In the genomic region with DNA sequence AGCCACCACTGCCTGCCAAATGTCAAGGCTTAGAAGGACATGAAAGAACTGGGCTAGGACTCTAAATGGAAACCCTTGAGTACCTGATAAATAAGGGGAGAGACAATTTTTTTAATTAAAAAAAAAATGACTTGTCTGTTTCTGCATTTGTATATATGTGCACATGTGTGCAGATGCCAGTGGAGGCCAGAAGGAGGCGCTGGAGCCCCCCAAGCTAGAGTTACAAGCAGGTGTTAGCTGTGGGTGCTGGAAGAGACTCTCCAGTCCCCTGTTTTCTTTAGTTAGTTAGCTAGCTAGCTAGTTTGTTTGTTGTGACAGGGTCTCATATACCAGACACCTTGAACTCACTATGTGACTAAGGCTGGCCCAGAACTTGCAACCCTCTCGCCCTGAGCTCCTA, we compare ENCODE assay signal across 21 mouse cellular contexts. TPM values are rescaled to one million over a fixed set of nuclear protein-coding genes. Genes with fewer than 3 reads are reported as not detected.
DNase-seq lines count a peak whose midpoint lies in the region; ATAC-seq and TF ChIP-seq lines count a peak whose summit lies in the region.
"Had no signal": no experiment of that assay in that cellular context is flagged by ENCODE, and none has a peak within 500 bp of the region (broad histone marks: within the 10 kb centered on the region; RNA-seq: fewer than 3 reads in every experiment).

No protein-coding gene starts in this region.

- TF ChIP-seq EP300 in heart, postnatal 0 days (IDR thresholded peaks at IDR 0.05; ENCODE audit: low read depth) = no peak
- TF ChIP-seq EP300 in MEL (IDR thresholded peaks at IDR 0.05; ENCODE audit: low read depth in 1 of 2, low read length in 2 of 2) = no peak

- H3K36me3 ChIP-seq in heart, postnatal 0 days (replicated peaks; ENCODE audit: control insufficient read depth, insufficient read depth, low read length) = no peaks in the 10 kb centered on the region
- H3K36me3 ChIP-seq in spleen, adult 2 months (ENCODE audit: control insufficient read depth, insufficient read depth, low read length) = no peaks in the 10 kb centered on the region
- peaks cover 0 to 9% of the 10 kb centered on the region in 2 experiments; a peak in 2 of 4 replicates for H3K36me3 ChIP-seq in MEL (ENCODE audit: control insufficient read depth in 1 of 2, insufficient read depth in 2 of 2, low read length in 2 of 2)
- no peaks in the 10 kb centered on the region for H3K36me3 ChIP-seq in splenic B cell, adult 2 months (ENCODE audit: control insufficient read depth, insufficient read depth, low read length, poor library complexity, severe bottlenecking)
- H3K36me3 ChIP-seq: heart, embryonic 12.5 days had no signal

- intact Hi-C loops in heart, postnatal 14 days (cut with DNase I) = no loop called here

- H3K9me3 ChIP-seq in heart, postnatal 0 days (replicated peaks; ENCODE audit: control insufficient read depth, low read length) = no peaks in the 10 kb centered on the region
- no peaks in the 10 kb centered on the region for H3K9me3 ChIP-seq in MEL (replicated peaks; ENCODE audit: insufficient read depth, low read length)
- H3K9me3 ChIP-seq: heart, embryonic 12.5 days; hindbrain, embryonic 10.5 days had no signal

- no peaks in the 10 kb centered on the region for H3K27me3 ChIP-seq in heart, postnatal 0 days (ENCODE audit: control insufficient read depth, insufficient read depth, low read length)
- no peaks in the 10 kb centered on the region for H3K27me3 ChIP-seq in spleen, adult 2 months (ENCODE audit: control insufficient read depth, insufficient read depth, low read length)
- no peaks in the 10 kb centered on the region for H3K27me3 ChIP-seq in MEL (ENCODE audit: control insufficient read depth in 1 of 2, insufficient read depth in 2 of 2, low read length in 2 of 2)
- H3K27me3 ChIP-seq in splenic B cell, adult 2 months (ENCODE audit: control insufficient read depth, insufficient read depth, low read length, poor library complexity, severe bottlenecking) = no peaks in the 10 kb centered on the region
- H3K27me3 ChIP-seq: heart, embryonic 12.5 days had no signal

- WGBS in heart, postnatal 0 days = 93% methylated on average over 2 of the region's 2 CpGs
- 92% methylated on average over 2 of the region's 2 CpGs for WGBS in spleen, adult 2 months

- TF ChIP-seq POLR2A in spleen, adult 2 months (IDR thresholded peaks at IDR 0.05; ENCODE audit: low read depth, low read length) = no peak
- TF ChIP-seq POLR2A in MEL (IDR thresholded peaks at IDR 0.05; ENCODE audit: control insufficient read depth in 1 of 2, insufficient read depth in 1 of 2, low read depth in 1 of 2, low read length in 2 of 2, poor library complexity in 1 of 2) = no peak

- no peak overlapping the region for H3K4me3 ChIP-seq in heart, postnatal 0 days (ENCODE audit: low read depth, low read length)
- no peak overlapping the region for H3K4me3 ChIP-seq in spleen, adult 2 months (ENCODE audit: extremely low read depth, insufficient read depth, insufficient read length)
- H3K4me3 ChIP-seq in MEL (ENCODE audit: control insufficient read depth in 1 of 2, insufficient read depth in 1 of 2, low read depth in 2 of 2, low read length in 2 of 2) = no peak overlapping the region
- H3K4me3 ChIP-seq: heart, embryonic 12.5 days; hindbrain, embryonic 10.5 days; myocyte had no signal

- no peak overlapping the region for H3K27ac ChIP-seq in heart, postnatal 0 days (ENCODE audit: low read depth)
- peak overlapping the region; percentile 40; the same call in 1 of the 2 replicates for H3K27ac ChIP-seq in spleen, adult 2 months (ENCODE audit: insufficient read depth, low read length)
- no peak overlapping the region for H3K27ac ChIP-seq in MEL (ENCODE audit: control insufficient read depth, low read depth, low read length)
- H3K27ac ChIP-seq: hindbrain, embryonic 10.5 days had no signal

- no peak overlapping the region for H3K9ac ChIP-seq in heart, postnatal 0 days (replicated peaks; ENCODE audit: low read depth, low read length)
- no peak overlapping the region for H3K9ac ChIP-seq in MEL (ENCODE audit: control insufficient read depth, low read depth, low read length, poor library complexity, severe bottlenecking)
- H3K9ac ChIP-seq: heart, embryonic 12.5 days had no signal

- no peak for ATAC-seq in heart, postnatal 0 days (ENCODE audit: insufficient read depth, low read depth)
- ATAC-seq: forebrain, embryonic 14.5 days had no signal

- H3K4me1 ChIP-seq in heart, postnatal 0 days (ENCODE audit: control insufficient read depth, insufficient read depth) = peaks cover 20% of the 10 kb centered on the region
- peaks cover 30% of the 10 kb centered on the region; the same call in 1 of the 2 replicates for H3K4me1 ChIP-seq in spleen, adult 2 months (ENCODE audit: control insufficient read depth, insufficient read depth, insufficient read length)
- H3K4me1 ChIP-seq in MEL (ENCODE audit: control insufficient read depth in 1 of 2, insufficient read depth in 2 of 2, low read length in 2 of 2) = peaks cover 0 to 11% of the 10 kb centered on the region in 2 experiments; a peak in 2 of 4 replicates

- no peak for TF ChIP-seq RAD21 in MEL (IDR thresholded peaks at IDR 0.05; ENCODE audit: low read depth, low read length)

- peaks cover 1% of the 10 kb centered on the region; the same call in 1 of the 2 replicates for H3K79me2 ChIP-seq in MEL (ENCODE audit: control insufficient read depth, insufficient read depth, low read length, poor library complexity)

- DNase-seq in heart, postnatal 0 days (ENCODE audit: low spot score) = no peak
- DNase-seq in heart, postnatal 14 days = no peak
- DNase-seq in spleen, adult 2 months (ENCODE audit: low read depth in 1 of 2, low spot score in 2 of 2) = no peak
- no peak for DNase-seq in spleen, postnatal 14 days (ENCODE audit: low spot score in 2 of 2)
- DNase-seq in MEL (ENCODE audit: low read depth, low spot score) = no peak
- peak; percentile 40 for DNase-seq in splenic B cell, adult 2 months (ENCODE audit: low read depth, low spot score)
- DNase-seq in right cerebral cortex, postnatal 10 days (ENCODE audit: low spot score in 2 of 2) = no peak
- DNase-seq in right cerebral cortex, postnatal 25 days = no peak
- DNase-seq: adrenal gland, adult 8-10 months; cerebellum, adult 8-10 months; gastrocnemius, postnatal 25 days; kidney, postnatal 14 days; layer of hippocampus, adult 9-11 months; lung, postnatal 10 days; retina, postnatal 1 day; thymus, adult 18-20 months had no signal

- 0 out of 2 replicates have a peak, but pooled peaks have one; percentile 11 for TF ChIP-seq CTCF in heart, postnatal 0 days (IDR thresholded peaks at IDR 0.05; ENCODE audit: low read depth)
- TF ChIP-seq CTCF in spleen, adult 2 months (IDR thresholded peaks at IDR 0.05; ENCODE audit: extremely low read depth, insufficient read depth, insufficient read length, insufficient replicate concordance) = no peak
- TF ChIP-seq CTCF in MEL (IDR thresholded peaks at IDR 0.05 in 2 of 3, conservative IDR thresholded peaks at IDR 0.05 in 1 of 3; ENCODE audit: control insufficient read depth in 1 of 3, insufficient read depth in 1 of 3, low read depth in 2 of 3, low read length in 3 of 3, poor library complexity in 1 of 3, severe bottlenecking in 1 of 3) = peak; percentile 26 to 53 (median 37); a peak in 5 of 6 replicates

- H3K4me2 ChIP-seq in heart, postnatal 0 days (ENCODE audit: low read depth, low read length) = no peak overlapping the region
- H3K4me2 ChIP-seq: heart, embryonic 12.5 days; liver, embryonic 11.5 days had no signal

TF ChIP-seq in MEL, 35 proteins besides CTCF, POLR2A, EP300 and RAD21 (continues in another document):
- no peak for TF ChIP-seq USF2 (IDR thresholded peaks at IDR 0.05; ENCODE audit: borderline replicate concordance in 1 of 2, insufficient read depth in 1 of 2, low read depth in 1 of 2, low read length in 2 of 2)
- TF ChIP-seq GATA1 (IDR thresholded peaks at IDR 0.05; ENCODE audit: low read depth, low read length) = no peak
- TF ChIP-seq E2F4 (IDR thresholded peaks at IDR 0.05; ENCODE audit: borderline replicate concordance, low read depth, low read length) = no peak
- TF ChIP-seq USF1 (IDR thresholded peaks at IDR 0.05; ENCODE audit: low read depth, low read length) = no peak
- no peak for TF ChIP-seq SIN3A (IDR thresholded peaks at IDR 0.05; ENCODE audit: low read length)
- no peak for TF ChIP-seq ZMIZ1 (IDR thresholded peaks at IDR 0.05; ENCODE audit: low read depth, low read length)
- no peak for TF ChIP-seq TCF12 (IDR thresholded peaks at IDR 0.05; ENCODE audit: low read depth, low read length)
- TF ChIP-seq POLR2AphosphoS5 (IDR thresholded peaks at IDR 0.05; ENCODE audit: borderline replicate concordance, low read depth, low read length) = no peak
- no peak for TF ChIP-seq MXI1 (IDR thresholded peaks at IDR 0.05; ENCODE audit: low read depth, low read length)
- no peak for TF ChIP-seq SMC3 (IDR thresholded peaks at IDR 0.05; ENCODE audit: low read depth, low read length)
- no peak for TF ChIP-seq MAX (IDR thresholded peaks at IDR 0.05; ENCODE audit: low read length)
- TF ChIP-seq MEF2A (IDR thresholded peaks at IDR 0.05; ENCODE audit: extremely low read depth, insufficient replicate concordance, low read depth, low read length, poor library complexity, severe bottlenecking) = no peak
- no peak for TF ChIP-seq ZC3H11A (IDR thresholded peaks at IDR 0.05; ENCODE audit: low read depth, low read length)
- TF ChIP-seq UBTF (IDR thresholded peaks at IDR 0.05; ENCODE audit: borderline replicate concordance, insufficient read depth, low read depth, low read length) = no peak
- TF ChIP-seq MYC (IDR thresholded peaks at IDR 0.05; ENCODE audit: low read depth, low read length) = no peak
- TF ChIP-seq NRF1 (IDR thresholded peaks at IDR 0.05; ENCODE audit: insufficient read depth, low read depth, low read length, poor library complexity, severe bottlenecking) = no peak

RNA-seq across cellular contexts. Expression of a gene that starts 6.4 kb away (rescaled TPM):
- total RNA-seq in heart, postnatal 0 days (2014; rRNA removed; ENCODE audit: low replicate concordance) = 16.3 and 17.4 TPM in 2 replicates
- 7.6 and 7.8 TPM in 2 replicates for polyA plus RNA-seq in heart, postnatal 0 days (2015; fragmentation: Nextera tagmentation; extraction: Ambion mirVana)
- 10 to 100 TPM; 22.7 to 24.3 TPM for total RNA-seq in heart, postnatal 14 days (2021)
- polyA plus RNA-seq in spleen, adult 2 months (2012; rRNA removed) = 22.2 and 30.5 TPM in 2 replicates
- total RNA-seq in MEL (2012; rRNA removed) = 2.9 TPM in 2 replicates
- polyA plus RNA-seq in MEL (2012; ENCODE audit: insufficient read depth in 1 of 2, insufficient read length in 2 of 2, low read depth in 1 of 2, low replicate concordance in 2 of 2, missing spikeins in 1 of 2) = 1 to 10 TPM in 1 of 2 experiments, not detected in 1; 3.2 TPM

RNA-seq across cellular contexts. Expression of a gene that starts 21.5 kb away (rescaled TPM):
- 29.5 and 42.2 TPM in 2 replicates for total RNA-seq in heart, postnatal 0 days (2014; rRNA removed; ENCODE audit: low replicate concordance)
- polyA plus RNA-seq in heart, postnatal 0 days (2015; fragmentation: Nextera tagmentation; extraction: Ambion mirVana) = 11.9 and 13.4 TPM in 2 replicates
- 10 to 100 TPM; 42.8 to 52.4 TPM for total RNA-seq in heart, postnatal 14 days (2021)
- polyA plus RNA-seq in spleen, adult 2 months (2012; rRNA removed) = 34.0 and 39.3 TPM in 2 replicates
- 19.8 and 23.5 TPM in 2 replicates for total RNA-seq in MEL (2012; rRNA removed)
- 10 to 100 TPM in 1 of 2 experiments, not detected in 1; 28.1 TPM for polyA plus RNA-seq in MEL (2012; ENCODE audit: insufficient read depth in 1 of 2, insufficient read length in 2 of 2, low read depth in 1 of 2, low replicate concordance in 2 of 2, missing spikeins in 1 of 2)
